Comparison of ENCODE assay signal across 17 mouse cellular contexts in genomic region chr9:47438976-47439375, GRCm38 (mm10).
DNase-seq lines count a peak whose midpoint lies in the region; ATAC-seq lines count a peak whose summit lies in the region.
"Had no signal": no experiment of that assay in that cellular context is flagged by ENCODE, and none has a peak within 500 bp of the region (broad histone marks: within the 10 kb centered on the region; RNA-seq: fewer than 3 reads in every experiment).

No protein-coding gene starts in this region.

- H3K4me2 ChIP-seq in neural tube, embryonic 12.5 days (replicated peaks): 0 out of 2 replicates have a peak overlapping the region, but pooled peaks have one; percentile 48
- H3K4me2 ChIP-seq in neural tube, embryonic 15.5 days: no peak overlapping the region

- no peaks in the 10 kb centered on the region for H3K36me3 ChIP-seq in heart, embryonic 10.5 days
- H3K36me3 ChIP-seq in neural tube, embryonic 12.5 days: no peaks in the 10 kb centered on the region
- H3K36me3 ChIP-seq in neural tube, embryonic 15.5 days: no peaks in the 10 kb centered on the region
- H3K36me3 ChIP-seq: forebrain, embryonic 10.5 days; hindbrain, embryonic 12.5 days; hindbrain, embryonic 15.5 days had no signal

- H3K27ac ChIP-seq in heart, embryonic 10.5 days: no peak overlapping the region
- H3K27ac ChIP-seq in neural tube, embryonic 12.5 days: no peak overlapping the region
- H3K27ac ChIP-seq in neural tube, embryonic 15.5 days (replicated peaks): no peak overlapping the region
- H3K27ac ChIP-seq: forebrain, embryonic 10.5 days; forebrain, embryonic 13.5 days; heart, adult 2 months; hindbrain, embryonic 15.5 days had no signal

- peaks cover 13% of the 10 kb centered on the region; the same call in 1 of the 2 replicates for H3K4me1 ChIP-seq in heart, embryonic 10.5 days
- peaks cover 13% of the 10 kb centered on the region; the same call in 1 of the 2 replicates for H3K4me1 ChIP-seq in neural tube, embryonic 12.5 days
- H3K4me1 ChIP-seq in neural tube, embryonic 15.5 days: peaks cover 17% of the 10 kb centered on the region

- peaks cover 79% of the 10 kb centered on the region for H3K27me3 ChIP-seq in heart, embryonic 10.5 days (ENCODE audit: insufficient read depth, poor library complexity, severe bottlenecking)
- H3K27me3 ChIP-seq in neural tube, embryonic 12.5 days (replicated peaks): no peaks in the 10 kb centered on the region
- H3K27me3 ChIP-seq in neural tube, embryonic 15.5 days (replicated peaks): no peaks in the 10 kb centered on the region
- H3K27me3 ChIP-seq: hindbrain, embryonic 15.5 days had no signal

- DNase-seq in heart, adult 11 months: peak; percentile 42
- no peak for DNase-seq in heart, embryonic 10.5 days (ENCODE audit: low spot score)
- peak; percentile 48 for DNase-seq in ZHBTc4 (ENCODE audit: low read depth, low spot score)
- DNase-seq in layer of hippocampus, postnatal 14 days (ENCODE audit: low spot score in 2 of 2): no peak
- no peak for DNase-seq in kidney, postnatal 4 days
- no peak for DNase-seq in lung, postnatal 10 days
- DNase-seq: cerebellum, adult 18-20 months; cerebellum, adult 9-10 months; gastrocnemius, postnatal 14 days; heart, adult 2 months had no signal

- 60% methylated on average over 4 of the region's 4 CpGs for WGBS in heart, embryonic 10.5 days
- 73% methylated on average over 4 of the region's 4 CpGs for WGBS in neural tube, embryonic 12.5 days
- 70% methylated on average over 4 of the region's 4 CpGs for WGBS in neural tube, embryonic 15.5 days

- H3K4me3 ChIP-seq in heart, embryonic 10.5 days: no peak overlapping the region
- no peak overlapping the region for H3K4me3 ChIP-seq in neural tube, embryonic 12.5 days
- H3K4me3 ChIP-seq in neural tube, embryonic 15.5 days (replicated peaks): no peak overlapping the region
- H3K4me3 ChIP-seq: heart, adult 2 months had no signal

- no peaks in the 10 kb centered on the region for H3K9me3 ChIP-seq in heart, embryonic 10.5 days
- H3K9me3 ChIP-seq in neural tube, embryonic 12.5 days: no peaks in the 10 kb centered on the region
- H3K9me3 ChIP-seq in neural tube, embryonic 15.5 days (replicated peaks): no peaks in the 10 kb centered on the region
- H3K9me3 ChIP-seq: forebrain, embryonic 10.5 days; forebrain, embryonic 13.5 days; hindbrain, embryonic 12.5 days; hindbrain, embryonic 15.5 days had no signal

- no peak overlapping the region for H3K9ac ChIP-seq in neural tube, embryonic 12.5 days
- H3K9ac ChIP-seq in neural tube, embryonic 15.5 days (replicated peaks): no peak overlapping the region
- H3K9ac ChIP-seq: hindbrain, embryonic 15.5 days had no signal

- ATAC-seq in neural tube, embryonic 12.5 days (ENCODE audit: low FRiP score, low read depth): no peak
- no peak for ATAC-seq in neural tube, embryonic 15.5 days (ENCODE audit: low FRiP score)
- ATAC-seq: forebrain, embryonic 13.5 days; forebrain, embryonic 16.5 days had no signal

Comparison
In these comparisons a context has a peak if more than half of its experiments do, and no peak if none do; other contexts are left out.
1. DNase-seq: peak in heart, adult 11 months (single experiment) and ZHBTc4 (single experiment); none in heart, embryonic 10.5 days (single experiment), layer of hippocampus, postnatal 14 days (0 of 2), kidney, postnatal 4 days (0 of 2) and lung, postnatal 10 days (single experiment).